Mouse (Mus musculus) MEL (cell line): Measurements from ENCODE around the gene Rab13. TPM values are rescaled to one million over a fixed set of nuclear protein-coding genes. Genes with fewer than 3 reads are reported as not detected.

Experiments used
- DNase-seq: peaks from one replicate; pipeline ENCODE4 v3.0.0; 2011; ENCODE audit warnings: low read depth, low spot score
- H3K27ac ChIP-seq: 2 replicates; pipeline ENCODE4 v1.5.1; 2012; ENCODE audit warnings: low read depth, mild to moderate bottlenecking, control low read depth, low read length, moderate library complexity; ENCODE audit not compliant: control insufficient read depth
- H3K27me3 ChIP-seq, 2 experiments: fragments of 150-350 bp in 1 of 2; sonication (generic) in 1 of 2; 2 replicates each; pipeline ENCODE4 v1.6.1; 2012; ENCODE audit warnings: low read length in 2 of 2, mild to moderate bottlenecking in 2 of 2, improper control_type of control experiment in 1 of 2, moderate library complexity in 1 of 2; ENCODE audit not compliant: insufficient read depth in 2 of 2, control insufficient read depth in 1 of 2
- H3K36me3 ChIP-seq, 2 experiments: 2 replicates each; pipeline ENCODE4 v1.6.1; 2012 to 2014; ENCODE audit warnings: low read length in 2 of 2, improper control_type of control experiment in 1 of 2, inconsistent platforms in 1 of 2, mild to moderate bottlenecking in 1 of 2; ENCODE audit not compliant: insufficient read depth in 2 of 2, control insufficient read depth in 1 of 2
- H3K4me1 ChIP-seq, 2 experiments: fragments of 150-350 bp in 1 of 2; sonication (generic) in 1 of 2; 2 replicates each; pipeline ENCODE4 v1.6.1; 2012; ENCODE audit warnings: low read length in 2 of 2, improper control_type of control experiment in 1 of 2, mild to moderate bottlenecking in 1 of 2; ENCODE audit not compliant: insufficient read depth in 2 of 2, control insufficient read depth in 1 of 2
- H3K4me3 ChIP-seq, 2 experiments: fragments of 150-350 bp in 1 of 2; sonication (generic) in 1 of 2; 2 replicates each; pipeline ENCODE4 v1.5.1; 2012; ENCODE audit warnings: low read depth in 2 of 2, low read length in 2 of 2, mild to moderate bottlenecking in 2 of 2, moderate library complexity in 2 of 2, control low read depth in 1 of 2, improper control_type of control experiment in 1 of 2; ENCODE audit not compliant: control insufficient read depth in 1 of 2, insufficient read depth in 1 of 2
- H3K79me2 ChIP-seq: 2 replicates; pipeline ENCODE4 v1.6.1; 2012; ENCODE audit warnings: mild to moderate bottlenecking, low read length, moderate library complexity; ENCODE audit not compliant: control insufficient read depth, poor library complexity, insufficient read depth
- H3K9ac ChIP-seq: 2 replicates; pipeline ENCODE4 v1.6.1; 2012; ENCODE audit warnings: low read depth, mild to moderate bottlenecking, control low read depth, low read length, moderate library complexity; ENCODE audit not compliant: control insufficient read depth, poor library complexity, severe bottlenecking
- H3K9me3 ChIP-seq: fragments of 150-350 bp; sonication (generic); replicated peaks from 2 replicates; pipeline ENCODE4 v1.6.1; 2012; ENCODE audit warnings: mild to moderate bottlenecking, low read length, improper control_type of control experiment, moderate library complexity; ENCODE audit not compliant: insufficient read depth
- BHLHE40 ChIP-seq: IDR thresholded peaks from 2 replicates; pipeline ENCODE4 v1.6.1; 2012; ENCODE audit warnings: low read depth, mild to moderate bottlenecking, inconsistent platforms, low read length, improper control_type of control experiment, borderline replicate concordance
- CHD2 ChIP-seq: IDR thresholded peaks from 2 replicates; pipeline ENCODE4 v1.6.1; 2011; ENCODE audit warnings: low read length, improper control_type of control experiment
- CTCF ChIP-seq, 3 experiments: IDR thresholded peaks in 2 of 3; conservative IDR thresholded peaks in 1 of 3; 2 replicates each; pipeline ENCODE4 v1.5.1; 2011 to 2012; ENCODE audit warnings: low read length in 3 of 3, low read depth in 2 of 3, mild to moderate bottlenecking in 2 of 3, improper control_type of control experiment in 1 of 3, inconsistent platforms in 1 of 3, mixed read lengths in 1 of 3, moderate library complexity in 1 of 3; ENCODE audit not compliant: control insufficient read depth in 1 of 3, insufficient read depth in 1 of 3, poor library complexity in 1 of 3, severe bottlenecking in 1 of 3
- E2F4 ChIP-seq: IDR thresholded peaks from 2 replicates; pipeline ENCODE4 v1.6.1; 2011; ENCODE audit warnings: low read depth, low read length, improper control_type of control experiment, borderline replicate concordance
- ELF1 ChIP-seq: IDR thresholded peaks from 2 replicates; pipeline ENCODE4 v1.6.1; 2014; ENCODE audit warnings: low read depth, mild to moderate bottlenecking, inconsistent platforms, low read length, improper control_type of control experiment, moderate library complexity
- GATA1 ChIP-seq: IDR thresholded peaks from 2 replicates; pipeline ENCODE4 v1.6.1; 2011; ENCODE audit warnings: low read depth, low read length, improper control_type of control experiment
- HCFC1 ChIP-seq: IDR thresholded peaks from 2 replicates; pipeline ENCODE4 v1.6.1; 2012; ENCODE audit warnings: low read depth, mild to moderate bottlenecking, inconsistent platforms, low read length, improper control_type of control experiment, moderate library complexity
- JUND ChIP-seq: IDR thresholded peaks from 2 replicates; pipeline ENCODE4 v1.6.1; 2011; ENCODE audit warnings: low read depth, mild to moderate bottlenecking, improper control_type of control experiment, low read length
- MAX ChIP-seq: IDR thresholded peaks from 2 replicates; pipeline ENCODE4 v1.6.1; 2011; ENCODE audit warnings: low read length, improper control_type of control experiment
- MXI1 ChIP-seq: IDR thresholded peaks from 2 replicates; pipeline ENCODE4 v1.6.1; 2011; ENCODE audit warnings: mild to moderate bottlenecking, low read depth, low read length, improper control_type of control experiment
- POLR2A ChIP-seq, 2 experiments: IDR thresholded peaks; 2 replicates each; pipeline ENCODE4 v1.6.1; 2011 to 2012; ENCODE audit warnings: low read length in 2 of 2, mild to moderate bottlenecking in 2 of 2, control low read depth in 1 of 2, improper control_type of control experiment in 1 of 2, low read depth in 1 of 2, moderate library complexity in 1 of 2; ENCODE audit not compliant: control insufficient read depth in 1 of 2, insufficient read depth in 1 of 2, poor library complexity in 1 of 2
- POLR2AphosphoS5 ChIP-seq: IDR thresholded peaks from 2 replicates; pipeline ENCODE4 v1.6.1; 2012; ENCODE audit warnings: low read depth, borderline replicate concordance, mild to moderate bottlenecking, inconsistent platforms, low read length, moderate library complexity, mixed read lengths
- RCOR1 ChIP-seq: IDR thresholded peaks from 2 replicates; pipeline ENCODE4 v1.6.1; 2012; ENCODE audit warnings: low read depth, mild to moderate bottlenecking, inconsistent platforms, low read length, improper control_type of control experiment
- TAL1 ChIP-seq: IDR thresholded peaks from 2 replicates; pipeline ENCODE4 v1.6.1; 2012; ENCODE audit warnings: mild to moderate bottlenecking, inconsistent platforms, low read length, moderate library complexity, mixed read lengths
- TBP ChIP-seq: IDR thresholded peaks from 2 replicates; pipeline ENCODE4 v1.8.0; 2011; ENCODE audit warnings: low read depth, low read length, improper control_type of control experiment
- UBTF ChIP-seq: IDR thresholded peaks from 2 replicates; pipeline ENCODE4 v1.6.1; 2012; ENCODE audit warnings: low read depth, mild to moderate bottlenecking, inconsistent platforms, low read length, improper control_type of control experiment, moderate library complexity, borderline replicate concordance; ENCODE audit not compliant: insufficient read depth
- ZKSCAN1 ChIP-seq: IDR thresholded peaks from 2 replicates; pipeline ENCODE4 v1.6.1; 2012; ENCODE audit warnings: low read depth, mild to moderate bottlenecking, inconsistent platforms, low read length, improper control_type of control experiment, moderate library complexity
- ZNF384 ChIP-seq: IDR thresholded peaks from 2 replicates; pipeline ENCODE4 v1.6.1; 2012; ENCODE audit warnings: low read depth, mild to moderate bottlenecking, inconsistent platforms, low read length, improper control_type of control experiment
- polyA plus RNA-seq, 2 experiments: library from polyadenylated mRNA; stranded (reverse) in 1 of 2; unstranded in 1 of 2; fragments of >175 nt in 1 of 2; fragments of >200 nt in 1 of 2; gene quantifications; 2 replicates each; pipeline versions ENCODE4 v1.2.1 to v1.2.4; 2012; ENCODE audit warnings: low replicate concordance in 2 of 2, low read depth in 1 of 2; ENCODE audit not compliant: insufficient read length in 2 of 2, insufficient read depth in 1 of 2, missing spikeins in 1 of 2
- total RNA-seq: library from RNA; depleted of rRNA; stranded (reverse); fragments of 300-350 nt; gene quantifications from 2 replicates; pipeline ENCODE4 v1.2.3, GENCODE M21; 2012

Rab13 gene
- total and polyA plus RNA-seq, 3 experiments = 5.1 to 7.7 TPM; not detected in 1

GRCm38 (mm10) chr3:90263121-90263771 lies 49.8 kb downstream of the Rab13 start:
- Histone ChIP-seq H3K4me1 (peaks cover 4 to 21% of the 10 kb centered on the region in 2 experiments), H3K27me3 (no peaks in the 10 kb centered on the region), H3K36me3 (peaks cover 11 to 20% of the 10 kb centered on the region in 2 experiments), H3K79me2 (peaks cover 22% of the 10 kb centered on the region), H3K4me3 (no peak overlapping the region), H3K27ac (no peak overlapping the region), H3K9ac (no peak overlapping the region), H3K9me3 (no peaks in the 10 kb centered on the region)
- no peak for TF ChIP-seq RCOR1
- no peak for TF ChIP-seq CTCF (IDR thresholded peaks at IDR 0.05 in 2 of 3, conservative IDR thresholded peaks at IDR 0.05 in 1 of 3; ENCODE audit: control insufficient read depth in 1 of 3, insufficient read depth in 1 of 3, low read depth in 2 of 3, low read length in 3 of 3, poor library complexity in 1 of 3, severe bottlenecking in 1 of 3)
- no peak for TF ChIP-seq ELF1
- no peak for TF ChIP-seq POLR2A (IDR thresholded peaks at IDR 0.05; ENCODE audit: control insufficient read depth in 1 of 2, insufficient read depth in 1 of 2, low read depth in 1 of 2, low read length in 2 of 2, poor library complexity in 1 of 2)
- TF ChIP-seq ZNF384 = no peak
- no peak for TF ChIP-seq HCFC1
- no peak for TF ChIP-seq POLR2AphosphoS5
- TF ChIP-seq JUND = no peak
- no peak for TF ChIP-seq UBTF
- TF ChIP-seq MXI1 = no peak
- TF ChIP-seq GATA1 = no peak
- TF ChIP-seq ZKSCAN1 = no peak
- no peak for TF ChIP-seq TAL1
- no peak for TF ChIP-seq BHLHE40
- TF ChIP-seq MAX = no peak
- no peak for TF ChIP-seq E2F4
- no peak for TF ChIP-seq CHD2
- DNase-seq = no peak

GRCm38 (mm10) chr3:90264687-90265033 lies 51.2 kb downstream of the Rab13 start:
- Histone ChIP-seq H3K36me3 (peaks cover 5 to 26% of the 10 kb centered on the region in 2 experiments; a peak in 3 of 4 replicates), H3K27me3 (no peaks in the 10 kb centered on the region), H3K4me1 (peaks cover 4 to 29% of the 10 kb centered on the region in 2 experiments), H3K27ac (peak overlapping the region; percentile 91), H3K79me2 (peaks cover 22% of the 10 kb centered on the region), H3K9ac (peak overlapping the region; percentile 88), H3K4me3 (peak overlapping the region; percentile 73 to 76), H3K9me3 (no peaks in the 10 kb centered on the region)
- DNase-seq = peak; percentile 89
- TF ChIP-seq TBP (0 out of 2 replicates have a peak, but pooled peaks have one; percentile 37), ELF1 (no peak)
